Mouse (Mus musculus) fibroblast of lung, adult 2 months (primary cell): ENCODE measurements at regions not wholly inside any gene's neighbourhood (a gene's known extent, or its start where the extent isn't known, plus 50 kb on each side); places are given as distances from the start of the nearest gene placed in this dataset.
A peak's percentile ranks its signal among the peaks of the same experiment; 100 is the strongest.

Experiments used
- DNase-seq: peaks from one replicate; pipeline ENCODE4 v3.0.0-alpha.2; 2011; ENCODE audit warnings: low read depth

GRCm38 (mm10) chr1:186234536-186234935, 117.4 kb upstream of the Lyplal1 start:
- DNase-seq, result no peak

- no peak for DNase-seq
Measured at GRCm38 (mm10) chr1:186230476-186230875, 113.4 kb upstream of the Lyplal1 start.

GRCm38 (mm10) chr1:186229856-186230255, 112.7 kb upstream of the Lyplal1 start:
- no peak for DNase-seq

- no peak for DNase-seq
Measured at GRCm38 (mm10) chr1:186228396-186228795, 111.3 kb upstream of the Lyplal1 start.

GRCm38 (mm10) chr1:186224231-186224630, 107.1 kb upstream of the Lyplal1 start:
- DNase-seq, result no peak

GRCm38 (mm10) chr1:186223417-186223816, 106.3 kb upstream of the Lyplal1 start:
- no peak for DNase-seq

- DNase-seq, result no peak
Measured at GRCm38 (mm10) chr1:186218995-186219394, 101.9 kb upstream of the Lyplal1 start.

GRCm38 (mm10) chr1:186217198-186217597, 100.1 kb upstream of the Lyplal1 start:
- no peak for DNase-seq

- DNase-seq, result no peak
Measured at GRCm38 (mm10) chr1:186204151-186204550, 87.0 kb upstream of the Lyplal1 start.

- no peak for DNase-seq
Measured at GRCm38 (mm10) chr1:186202536-186202935, 85.4 kb upstream of the Lyplal1 start.

- no peak for DNase-seq
Measured at GRCm38 (mm10) chr1:186198391-186198790, 81.3 kb upstream of the Lyplal1 start.

GRCm38 (mm10) chr1:186197057-186197456, 79.9 kb upstream of the Lyplal1 start:
- no peak for DNase-seq

GRCm38 (mm10) chr1:186189390-186189789, 72.3 kb upstream of the Lyplal1 start:
- peak; percentile 19 for DNase-seq

GRCm38 (mm10) chr1:186187372-186187771, 70.3 kb upstream of the Lyplal1 start:
- no peak for DNase-seq

GRCm38 (mm10) chr1:186183204-186183651, 66.1 kb upstream of the Lyplal1 start:
- DNase-seq, result no peak

- DNase-seq, result peak; percentile 61
Measured at GRCm38 (mm10) chr1:186182498-186183203, 65.5 kb upstream of the Lyplal1 start.

GRCm38 (mm10) chr1:186177019-186177418, 59.9 kb upstream of the Lyplal1 start:
- DNase-seq, result no peak

- no peak for DNase-seq
Measured at GRCm38 (mm10) chr1:186173472-186174014, 56.4 kb upstream of the Lyplal1 start.

- no peak for DNase-seq
Measured at GRCm38 (mm10) chr1:186171691-186172090, 54.6 kb upstream of the Lyplal1 start.
